Mouse (Mus musculus) sigmoid colon, adult 10 weeks (tissue): ENCODE measurements around the gene Vmn1r69. TPM values are rescaled to one million over a fixed set of nuclear protein-coding genes. Genes with fewer than 3 reads are reported as not detected.

ENCODE experiments used
- polyA plus RNA-seq: library from polyadenylated mRNA; stranded (reverse); fragments of 350-450 nt; fragmentation: Illumina TruSeq; extraction: RNeasy Lipid Tissue Mini Kit (QIAGEN cat#74804); gene quantifications from one replicate; pipeline ENCODE4 v1.2.3, GENCODE M21; 2014; ENCODE audit warnings: low read depth, low replicate concordance

Vmn1r69 gene
- polyA plus RNA-seq, result not detected

DNA sequence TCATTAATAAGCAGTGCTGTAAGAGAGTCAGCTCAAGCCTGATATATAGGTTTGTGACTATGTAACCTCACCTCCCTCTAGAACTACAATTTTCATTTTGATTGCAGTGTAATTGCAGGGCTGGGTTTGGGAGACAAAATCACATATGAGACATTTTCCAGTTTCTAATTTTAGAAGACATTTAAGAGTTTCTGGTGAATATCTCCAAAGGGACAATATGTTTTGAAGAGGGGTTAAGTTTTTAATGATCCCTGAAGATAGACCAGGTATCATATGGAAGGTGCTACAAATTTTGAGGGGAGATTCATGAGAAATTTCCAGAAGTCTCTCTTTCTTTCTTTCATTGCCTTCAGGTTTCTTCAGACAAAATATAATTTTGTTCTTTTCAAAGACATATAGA, at the start of gene Vmn1r69:
Vmn1r69 (minus strand) TSS at position 101 of the 400 bp plus-strand sequence.

DNA sequence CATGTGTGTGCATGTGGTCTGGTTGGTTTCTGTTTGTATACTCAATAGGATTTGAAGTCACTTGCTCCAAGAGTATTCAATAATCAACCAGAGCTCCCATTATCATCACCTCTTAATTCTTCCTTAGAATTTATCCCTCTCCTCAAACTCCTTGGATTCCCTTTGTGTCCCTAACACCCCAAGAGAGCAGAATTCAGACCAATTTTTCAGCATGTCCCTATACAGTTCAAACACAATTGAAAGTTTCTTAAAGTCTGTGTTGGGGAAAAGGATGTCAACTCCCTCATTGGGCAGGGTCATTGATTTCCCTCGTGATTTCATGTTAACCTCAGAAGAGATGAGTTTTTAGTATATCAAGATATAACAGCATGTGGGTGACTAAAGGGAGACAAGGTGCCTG, 17.8 kb upstream of the Vmn1r69 start, which contains the start of gene Vmn1r70:
Vmn1r70 (plus strand) TSS at position 301 of the 400 bp plus-strand sequence.

DNA sequence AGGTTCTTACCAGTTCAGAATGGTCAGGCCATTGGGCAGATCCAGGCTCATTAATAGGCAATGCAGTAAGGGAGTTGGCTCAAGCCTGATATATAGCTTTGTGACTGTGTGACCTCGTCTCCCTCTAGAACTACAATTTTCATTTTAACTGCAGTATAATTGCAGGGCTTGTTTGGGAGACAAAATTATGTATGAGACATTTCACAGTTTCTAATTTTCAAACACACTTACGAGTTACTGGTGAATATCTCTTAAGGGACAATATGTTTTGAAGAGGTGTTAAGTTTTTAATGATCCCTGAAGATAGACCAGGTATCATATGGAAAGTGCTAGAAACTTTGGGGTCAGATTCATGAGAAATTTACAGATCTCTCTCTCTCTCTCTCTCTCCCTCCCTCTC, 55.1 kb downstream of the Vmn1r69 start, which contains the start of gene Vmn1r68:
Vmn1r68 (minus strand) TSS at position 101 of the 400 bp plus-strand sequence.

Other genes starting within 250 kb of the Vmn1r69 start
- gene Vmn1r67, start 170.3 kb downstream of the Vmn1r69 start, polyA plus RNA-seq, result not detected
- 1.9 TPM for gene Zik1, start 118.3 kb downstream of the Vmn1r69 start, polyA plus RNA-seq
- gene Vmn1r68, start 55.2 kb downstream of the Vmn1r69 start, polyA plus RNA-seq, result not detected
- gene Vmn1r70, start 17.9 kb upstream of the Vmn1r69 start, polyA plus RNA-seq, result not detected
- not detected for gene Nlrp4b, start 74.1 kb upstream of the Vmn1r69 start, polyA plus RNA-seq
- not detected for gene Vmn1r71, start 140.7 kb upstream of the Vmn1r69 start, polyA plus RNA-seq